Mouse (Mus musculus): ENCODE data around the gene Adrb1.

GRCm38 (mm10) chr19:56688661-56689335, 33.2 kb upstream of the Adrb1 start:
- no peak for TF ChIP-seq CTCF (IDR thresholded peaks at IDR 0.05; ENCODE audit: borderline replicate concordance, control insufficient read depth, extremely low read depth, insufficient read depth, low read length, poor library complexity)
- TF ChIP-seq POLR2A (IDR thresholded peaks at IDR 0.05; ENCODE audit: control insufficient read depth, extremely low read depth, insufficient read depth, low read length, poor library complexity) = no peak

Measured in thymus, adult 2 months (tissue).